Mouse (Mus musculus) T-helper 1 cell (primary cell): ENCODE data around the gene Btbd35f16.
"Not testable (repeated sequence)": the region's sequence is repeated elsewhere in the genome, so short reads cannot be mapped to it uniquely, and the experiment has no call there.

Source experiments
- in situ Hi-C: fragments of 300-600 bp; cut with MboI, MseI; formaldehyde crosslinking; loops from one replicate; pipeline ENCODE4 v1.15.1; 2025; ENCODE audit warnings: high pct_unique_total_duplicates

Gene Btbd35f16

GRCm38 (mm10) chrX:3956902-3957301, at the start of gene Btbd35f16:
Btbd35f16 (minus strand) TSS chrX:3957002.
- in situ Hi-C loops = not testable (repeated sequence)
